Mouse (Mus musculus): ENCODE measurements at regions not wholly inside any gene's neighbourhood (a gene's known extent, or its start where the extent isn't known, plus 50 kb on each side); places are given as distances from the start of the nearest gene placed in this dataset.

- no peak for TF ChIP-seq POLR2A (IDR thresholded peaks at IDR 0.05; ENCODE audit: low read depth, low read length)
- TF ChIP-seq CTCF (IDR thresholded peaks at IDR 0.05; ENCODE audit: extremely low read depth, insufficient read depth, insufficient read length, insufficient replicate concordance), result no peak
These were observed 587.7 kb upstream of the Lcorl start for GRCm38 (mm10) chr5:46445122-46445521.

Measured in spleen, adult 2 months (tissue).